Mouse (Mus musculus) ES-CJ7 (cell line): ENCODE results near the gene Ankrd60.
A peak's percentile ranks its signal among the peaks of the same experiment; 100 is the strongest.

Source experiments
- DNase-seq: peaks from one replicate; pipeline ENCODE4 v3.0.0; 2011; ENCODE audit warnings: low read depth, low spot score

Gene Ankrd60

GRCm38 (mm10) chr2:173528493-173528892 is 49.7 kb downstream of the Ankrd60 start:
- DNase-seq: no peak

- DNase-seq: peak; percentile 10
These were observed 55.8 kb downstream of the Ankrd60 start, which contains the start of gene 1700021F07Rik for GRCm38 (mm10) chr2:173522376-173522775. 1700021F07Rik (plus strand) TSS chr2:173522586.
